Mouse (Mus musculus) spleen, adult 2 months (tissue): ENCODE data around the gene Ddx47.

Source experiments
- CTCF ChIP-seq: fragments of 200-500 bp; IDR thresholded peaks from 2 replicates; pipeline ENCODE4 v1.5.1; 2011; ENCODE audit warnings: mild to moderate bottlenecking, inconsistent platforms; ENCODE audit not compliant: insufficient read depth, insufficient read length, insufficient replicate concordance; ENCODE audit errors: extremely low read depth
- POLR2A ChIP-seq: fragments of 200-500 bp; IDR thresholded peaks from 2 replicates; pipeline ENCODE4 v1.6.1; 2011; ENCODE audit warnings: low read depth, low read length, inconsistent platforms

DNA sequence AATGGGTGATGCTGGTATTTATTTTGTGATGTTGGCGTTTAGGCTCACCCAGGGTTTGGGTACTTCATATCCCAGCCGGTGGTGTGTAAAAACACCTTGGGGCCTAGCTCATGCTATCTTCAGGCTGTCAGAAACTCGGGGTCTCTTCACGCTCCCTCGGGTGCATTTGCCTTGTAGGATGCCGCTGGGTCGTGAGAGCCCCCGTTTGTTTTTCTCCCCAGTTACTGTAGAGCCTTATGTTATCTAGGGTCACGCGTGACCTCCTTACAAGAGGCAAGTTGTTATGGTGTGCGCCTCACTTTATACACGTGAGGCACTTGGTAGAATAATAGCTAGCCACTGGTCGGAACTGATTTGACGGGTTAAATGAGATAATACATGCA is 313 bp downstream of the Ddx47 start:
- no peak for TF ChIP-seq CTCF
- no peak for TF ChIP-seq POLR2A
